Mouse (Mus musculus) heart, postnatal 0 days (tissue): ENCODE data around the gene C1qtnf9.

Experiments used
- CTCF ChIP-seq: IDR thresholded peaks from 2 replicates; pipeline ENCODE4 v1.5.1; 2016; ENCODE audit warnings: antibody characterized with exemption, control low read depth, low read depth
- EP300 ChIP-seq: IDR thresholded peaks from 2 replicates; pipeline ENCODE4 v1.6.1; 2016; ENCODE audit warnings: antibody characterized with exemption, low read depth

- TF ChIP-seq CTCF: no peak
- TF ChIP-seq EP300: no peak
Observed at GRCm38 (mm10) chr14:60732787-60733186, 35.1 kb upstream of the C1qtnf9 start.
